Comparison of ENCODE assay signal across 26 mouse cellular contexts in the genomic region with DNA sequence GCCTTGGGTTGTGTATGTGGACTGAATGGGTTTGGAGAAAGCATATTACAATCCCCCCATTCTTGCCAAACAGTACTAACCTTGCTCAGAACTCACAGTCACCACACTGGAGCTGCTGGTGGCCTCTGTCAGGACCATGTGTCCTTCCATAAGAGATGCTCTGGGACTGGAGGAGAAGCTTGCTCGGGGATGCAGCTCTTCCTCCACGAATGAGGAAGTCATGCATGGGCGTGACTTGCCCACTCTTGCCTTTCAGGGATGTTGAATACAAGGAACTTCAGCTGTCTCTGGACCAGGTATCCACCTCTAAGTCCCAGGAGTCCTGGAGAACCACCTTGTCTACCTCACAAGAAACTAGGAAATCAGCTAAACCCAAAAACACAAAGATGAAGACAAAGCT. TPM values are rescaled to one million over a fixed set of nuclear protein-coding genes. Genes with fewer than 3 reads are reported as not detected.
DNase-seq lines count a peak whose midpoint lies in the region; ATAC-seq and TF ChIP-seq lines count a peak whose summit lies in the region.
"Had no signal": no experiment of that assay in that cellular context is flagged by ENCODE, and none has a peak within 500 bp of the region (broad histone marks: within the 10 kb centered on the region; RNA-seq: fewer than 3 reads in every experiment).

No protein-coding gene starts in this region.

- WGBS in forebrain, embryonic 10.5 days: 91% methylated on average over 3 of the region's 3 CpGs
- WGBS in midbrain, postnatal 0 days: 81% methylated on average over 3 of the region's 3 CpGs

- no peak for DNase-seq in CH12.LX (ENCODE audit: extremely low read depth)
- peak; percentile 5 for DNase-seq in MEL-GATA-1-ER (ENCODE audit: extremely low read depth, low read depth)
- no peak for DNase-seq in right cerebral cortex, adult 18-20 months
- DNase-seq in forebrain, embryonic 10.5 days (ENCODE audit: extremely low spot score, low spot score): no peak
- DNase-seq in midbrain, postnatal 0 days (ENCODE audit: low spot score): no peak
- DNase-seq: B cell, adult 2 months; cerebellum, adult 11 months; cerebellum, adult 2 months; cerebellum, postnatal 36 days; forebrain, postnatal 0 days; gastrocnemius, adult 2 months; gastrocnemius, postnatal 25 days; heart, adult 11 months had no signal

- H3K4me1 ChIP-seq in CH12.LX (ENCODE audit: control insufficient read depth in 1 of 2, insufficient read depth in 2 of 2): 0 out of 4 replicates have a peak, but pooled peaks cover 0 to 7% of the 10 kb centered on the region in 2 experiments
- H3K4me1 ChIP-seq in forebrain, embryonic 10.5 days: peaks cover 34% of the 10 kb centered on the region
- peaks cover 3% of the 10 kb centered on the region; the same call in 1 of the 2 replicates for H3K4me1 ChIP-seq in midbrain, postnatal 0 days (ENCODE audit: insufficient read depth, low read length)

- no peak overlapping the region for H3K4me3 ChIP-seq in CH12.LX (replicated peaks in 1 of 3; ENCODE audit: low read depth in 2 of 3, low read length in 2 of 3, poor library complexity in 1 of 3)
- no peak overlapping the region for H3K4me3 ChIP-seq in forebrain, embryonic 10.5 days
- no peak overlapping the region for H3K4me3 ChIP-seq in midbrain, postnatal 0 days (ENCODE audit: low read depth, low read length)
- H3K4me3 ChIP-seq: gastrocnemius, adult 2 months; hindbrain, embryonic 10.5 days; hindbrain, embryonic 13.5 days; intestine, embryonic 15.5 days had no signal

- dilution Hi-C loops in CH12.LX (cut with MboI; ENCODE audit: extremely low pct_ligation_motif_present, extremely low pct_unique_long_range_greater_than_20kb, low sequenced_read_pairs): no loop called here

- TF ChIP-seq CTCF in CH12.LX (conservative IDR thresholded peaks at IDR 0.05 in 1 of 2, IDR thresholded peaks at IDR 0.05 in 1 of 2; ENCODE audit: low read depth in 2 of 2, low read length in 2 of 2): no peak
- TF ChIP-seq CTCF in midbrain, postnatal 0 days (IDR thresholded peaks at IDR 0.05): no peak

- no peak for TF ChIP-seq POLR2A in CH12.LX (IDR thresholded peaks at IDR 0.05; ENCODE audit: low read depth, low read length)

- in situ Hi-C loops in CH12.LX (cut with MboI; ENCODE audit: low pct_ligation_motif_present, low pct_unique_long_range_greater_than_20kb, low sequenced_read_pairs): no loop called here

- H3K4me2 ChIP-seq in CH12.LX (ENCODE audit: insufficient read depth, low read depth, poor library complexity, severe bottlenecking): peak overlapping the region; percentile 1; the same call in 1 of the 2 replicates
- no peak overlapping the region for H3K4me2 ChIP-seq in midbrain, postnatal 0 days (ENCODE audit: low read depth, low read length, poor library complexity, severe bottlenecking)
- H3K4me2 ChIP-seq: heart, embryonic 11.5 days; hindbrain, embryonic 13.5 days; intestine, embryonic 15.5 days had no signal

- no peak overlapping the region for H3K27ac ChIP-seq in CH12.LX (ENCODE audit: insufficient read depth, low read depth)
- H3K27ac ChIP-seq in forebrain, embryonic 10.5 days: no peak overlapping the region
- H3K27ac ChIP-seq in midbrain, postnatal 0 days (ENCODE audit: low read depth, low read length): no peak overlapping the region
- H3K27ac ChIP-seq: gastrocnemius, adult 2 months; hindbrain, embryonic 10.5 days; hindbrain, embryonic 13.5 days; intestine, embryonic 15.5 days had no signal

- no peaks in the 10 kb centered on the region for H3K9me3 ChIP-seq in CH12.LX (replicated peaks; ENCODE audit: low read length)
- no peaks in the 10 kb centered on the region for H3K9me3 ChIP-seq in forebrain, embryonic 10.5 days
- no peaks in the 10 kb centered on the region for H3K9me3 ChIP-seq in midbrain, postnatal 0 days (ENCODE audit: low read length)
- H3K9me3 ChIP-seq: hindbrain, embryonic 10.5 days; hindbrain, embryonic 13.5 days; intestine, embryonic 15.5 days had no signal

- no peaks in the 10 kb centered on the region for H3K79me2 ChIP-seq in CH12.LX (replicated peaks; ENCODE audit: control insufficient read depth, extremely low read depth, insufficient read depth, poor library complexity, severe bottlenecking)

- no peaks in the 10 kb centered on the region for H3K27me3 ChIP-seq in CH12.LX (replicated peaks)
- peaks cover 98% of the 10 kb centered on the region for H3K27me3 ChIP-seq in forebrain, embryonic 10.5 days (ENCODE audit: poor library complexity, severe bottlenecking)
- peaks cover 34% of the 10 kb centered on the region for H3K27me3 ChIP-seq in midbrain, postnatal 0 days (ENCODE audit: insufficient read depth, low read length)
- H3K27me3 ChIP-seq: Patski had no signal

- no peak overlapping the region for H3K9ac ChIP-seq in CH12.LX (ENCODE audit: insufficient read depth, low read depth)
- H3K9ac ChIP-seq in midbrain, postnatal 0 days (replicated peaks; ENCODE audit: low read length, poor library complexity, severe bottlenecking): no peak overlapping the region
- H3K9ac ChIP-seq: forebrain, postnatal 0 days; hindbrain, embryonic 13.5 days; intestine, embryonic 15.5 days had no signal

- H3K36me3 ChIP-seq in CH12.LX (replicated peaks in 1 of 2; ENCODE audit: control insufficient read depth in 1 of 2, insufficient read depth in 1 of 2, low read length in 1 of 2): no peaks in the 10 kb centered on the region
- H3K36me3 ChIP-seq in forebrain, embryonic 10.5 days (replicated peaks): no peaks in the 10 kb centered on the region
- no peaks in the 10 kb centered on the region for H3K36me3 ChIP-seq in midbrain, postnatal 0 days (ENCODE audit: insufficient read depth, low read length)
- H3K36me3 ChIP-seq: hindbrain, embryonic 10.5 days; hindbrain, embryonic 13.5 days; intestine, embryonic 15.5 days had no signal

- no peak for TF ChIP-seq EP300 in CH12.LX (IDR thresholded peaks at IDR 0.05; ENCODE audit: low read length)

- TF ChIP-seq RAD21 in CH12.LX (IDR thresholded peaks at IDR 0.05; ENCODE audit: low read depth, low read length): no peak

- ATAC-seq in hematopoietic stem cell, adult 5-6 weeks (replicated peaks in 1 of 2; ENCODE audit: insufficient read depth in 1 of 2, low FRiP score in 2 of 2, low TSS enrichment in 1 of 2, low read depth in 1 of 2, poor library complexity in 2 of 2, severe bottlenecking in 2 of 2): 0 out of 4 replicates have a peak, but pooled peaks have one; percentile 17 to 43
- ATAC-seq in monocyte, adult 5-6 weeks (replicated peaks; ENCODE audit: insufficient number of reproducible peaks, low FRiP score, low TSS enrichment, poor library complexity, severe bottlenecking): 0 out of 2 replicates have a peak, but pooled peaks have one; percentile 28
- no peak for ATAC-seq in midbrain, postnatal 0 days (ENCODE audit: low FRiP score)
- ATAC-seq: forebrain, embryonic 14.5 days; forebrain, postnatal 0 days; intestine, embryonic 15.5 days; Patski had no signal

TF ChIP-seq in CH12.LX, 34 proteins besides CTCF, POLR2A, EP300 and RAD21:
- TF ChIP-seq JUND (conservative IDR thresholded peaks at IDR 0.05; ENCODE audit: low read depth, low read length) (no peak), UBTF (IDR thresholded peaks at IDR 0.05; ENCODE audit: low read depth, low read length) (no peak), MAX (IDR thresholded peaks at IDR 0.05; ENCODE audit: low read length) (no peak), KAT2A (IDR thresholded peaks at IDR 0.05; ENCODE audit: insufficient replicate concordance, low read length) (no peak), TCF12 (IDR thresholded peaks at IDR 0.05; ENCODE audit: low read depth, low read length) (no peak), ELF1 (IDR thresholded peaks at IDR 0.05; ENCODE audit: low read depth, low read length) (no peak), MYC (IDR thresholded peaks at IDR 0.05; ENCODE audit: low read depth, low read length) (no peak), BHLHE40 (IDR thresholded peaks at IDR 0.05; ENCODE audit: low read depth, low read length) (no peak), MEF2A (IDR thresholded peaks at IDR 0.05; ENCODE audit: borderline replicate concordance, low read depth, low read length) (no peak), PAX5 (IDR thresholded peaks at IDR 0.05; ENCODE audit: low read length) (no peak)

RNA-seq across cellular contexts. Expression of a gene that starts 37.6 kb away (rescaled TPM):
- total RNA-seq in CH12.LX (2012; rRNA removed) (not detected in 2 replicates), CH12.LX (2014; rRNA removed) (not detected in 2 replicates)
- polyA plus RNA-seq in CH12.LX (2012; ENCODE audit: insufficient read length, low read depth): not detected in 2 replicates
- total RNA-seq in hematopoietic stem cell, adult 5-6 weeks (2017): not detected in 2 replicates
- not detected in 3 replicates for total RNA-seq in monocyte, adult 5-6 weeks (2017)
- polyA plus RNA-seq in forebrain, embryonic 10.5 days (2016; fragmentation: Nextera tagmentation; extraction: Ambion mirVana): 0.04 and 0.14 TPM in 2 replicates
- total RNA-seq in midbrain, postnatal 0 days (2014; rRNA removed): not detected in 2 replicates
- 0.05 and 0.10 TPM in 2 replicates for polyA plus RNA-seq in midbrain, postnatal 0 days (2015; fragmentation: Nextera tagmentation; extraction: Ambion mirVana)
- total RNA-seq: adrenal gland, adult 18-20 months; adrenal gland, postnatal 36 days; heart, postnatal 25 days had no signal
- polyA plus RNA-seq: heart, postnatal 0 days; hindbrain, embryonic 13.5 days; hindbrain, embryonic 16.5 days; intestine, embryonic 15.5 days had no signal
